Mouse (Mus musculus) yolk sac, embryonic 10.5 days (tissue): ENCODE data around the gene Ssbp3.
A peak's percentile ranks its signal among the peaks of the same experiment; 100 is the strongest.

Experiments used
- DNase-seq: peaks from one replicate; pipeline ENCODE4 v3.0.0-alpha.2; 2017; ENCODE audit warnings: low spot score

The Ssbp3 gene

GRCm38 (mm10) chr4:107011325-107012004 is 101.0 kb downstream of the Ssbp3 start:
- no peak for DNase-seq

GRCm38 (mm10) chr4:107012005-107012478 is 101.5 kb downstream of the Ssbp3 start:
- DNase-seq: no peak

GRCm38 (mm10) chr4:107012574-107012973 is 102.1 kb downstream of the Ssbp3 start:
- no peak for DNase-seq

- no peak for DNase-seq
Observed at GRCm38 (mm10) chr4:107013119-107013816, 102.8 kb downstream of the Ssbp3 start.

- DNase-seq: no peak
Observed at GRCm38 (mm10) chr4:107013817-107014260, 103.3 kb downstream of the Ssbp3 start.

- peak; percentile 24 for DNase-seq
Observed at GRCm38 (mm10) chr4:107015971-107016511, 105.5 kb downstream of the Ssbp3 start.

- DNase-seq: no peak
Observed at GRCm38 (mm10) chr4:107017257-107017656, 106.8 kb downstream of the Ssbp3 start.

GRCm38 (mm10) chr4:107018521-107018920 is 108.0 kb downstream of the Ssbp3 start:
- no peak for DNase-seq

- no peak for DNase-seq
Observed at GRCm38 (mm10) chr4:107019027-107019426, 108.5 kb downstream of the Ssbp3 start.

- peak; percentile 60 for DNase-seq
Observed at GRCm38 (mm10) chr4:107020287-107021000, 109.9 kb downstream of the Ssbp3 start.

- DNase-seq: no peak
Observed at GRCm38 (mm10) chr4:107021464-107021863, 111.0 kb downstream of the Ssbp3 start.

- DNase-seq: no peak
Observed at GRCm38 (mm10) chr4:107024899-107025298, 114.4 kb downstream of the Ssbp3 start.

GRCm38 (mm10) chr4:107025369-107025768 is 114.9 kb downstream of the Ssbp3 start:
- no peak for DNase-seq

GRCm38 (mm10) chr4:107026451-107026850 is 116.0 kb downstream of the Ssbp3 start:
- DNase-seq: no peak

- peak; percentile 62 for DNase-seq
Observed at GRCm38 (mm10) chr4:107035689-107036088, 125.2 kb downstream of the Ssbp3 start.

GRCm38 (mm10) chr4:107036985-107037384 is 126.5 kb downstream of the Ssbp3 start:
- DNase-seq: no peak

- DNase-seq: no peak
Observed at GRCm38 (mm10) chr4:107038303-107038702, 127.8 kb downstream of the Ssbp3 start.

GRCm38 (mm10) chr4:107039270-107039669 is 128.8 kb downstream of the Ssbp3 start:
- no peak for DNase-seq

- no peak for DNase-seq
Observed at GRCm38 (mm10) chr4:107042304-107042703, 131.8 kb downstream of the Ssbp3 start.

- no peak for DNase-seq
Observed at GRCm38 (mm10) chr4:107045188-107045587, 134.7 kb downstream of the Ssbp3 start.

GRCm38 (mm10) chr4:107047806-107048205 is 137.3 kb downstream of the Ssbp3 start:
- no peak for DNase-seq

- DNase-seq: no peak
Observed at GRCm38 (mm10) chr4:107048568-107049162, 138.2 kb downstream of the Ssbp3 start.
